Mouse (Mus musculus) skeletal muscle tissue, adult 2 months (tissue): ENCODE results near the gene Tmem255a.

ENCODE experiments used
- DNase-seq: peaks from one replicate; pipeline ENCODE4 v3.0.0-alpha.2; 2012; ENCODE audit warnings: low read depth, low spot score

Tmem255a gene

GRCm38 (mm10) chrX:38166592-38166991, 85.6 kb downstream of the Tmem255a start:
- DNase-seq, result no peak

- no peak for DNase-seq
Measured at GRCm38 (mm10) chrX:38166064-38166463, 86.2 kb downstream of the Tmem255a start.

GRCm38 (mm10) chrX:38165315-38165714, 86.9 kb downstream of the Tmem255a start:
- no peak for DNase-seq

GRCm38 (mm10) chrX:38159097-38159496, 93.1 kb downstream of the Tmem255a start:
- DNase-seq, result no peak
